Mouse (Mus musculus): ENCODE measurements around the gene Map4k4. TPM values are rescaled to one million over a fixed set of nuclear protein-coding genes. Genes with fewer than 3 reads are reported as not detected.
A peak's percentile ranks its signal among the peaks of the same experiment; 100 is the strongest.

Gene Map4k4
- total and polyA plus RNA-seq, 2 experiments from 2014 or later: 34.1 to 189 TPM

GRCm38 (mm10) chr1:39884803-39885515 lies 15.8 kb upstream of the Map4k4 start:
- no peaks in the 10 kb centered on the region for H3K36me3 ChIP-seq (ENCODE audit: insufficient read depth, low read length)
- no peaks in the 10 kb centered on the region for H3K27me3 ChIP-seq (ENCODE audit: insufficient read depth, low read length)
- no peak for TF ChIP-seq CTCF (IDR thresholded peaks at IDR 0.05; ENCODE audit: low read depth)
- WGBS: 36% methylated on average over 16 of the region's 16 CpGs
- H3K4me1 ChIP-seq (ENCODE audit: insufficient read depth, low read length): peaks cover 6% of the 10 kb centered on the region; the same call in 1 of the 2 replicates
- H3K27ac ChIP-seq: no peak overlapping the region
- DNase-seq (ENCODE audit: low spot score) (no peak), ATAC-seq (no peak)
- H3K9ac ChIP-seq (replicated peaks; ENCODE audit: low read length): no peak overlapping the region
- no peak overlapping the region for H3K4me2 ChIP-seq (ENCODE audit: low read depth, low read length)
- H3K4me3 ChIP-seq (ENCODE audit: low read length): no peak overlapping the region
- no peaks in the 10 kb centered on the region for H3K9me3 ChIP-seq (ENCODE audit: low read length)

DNA sequence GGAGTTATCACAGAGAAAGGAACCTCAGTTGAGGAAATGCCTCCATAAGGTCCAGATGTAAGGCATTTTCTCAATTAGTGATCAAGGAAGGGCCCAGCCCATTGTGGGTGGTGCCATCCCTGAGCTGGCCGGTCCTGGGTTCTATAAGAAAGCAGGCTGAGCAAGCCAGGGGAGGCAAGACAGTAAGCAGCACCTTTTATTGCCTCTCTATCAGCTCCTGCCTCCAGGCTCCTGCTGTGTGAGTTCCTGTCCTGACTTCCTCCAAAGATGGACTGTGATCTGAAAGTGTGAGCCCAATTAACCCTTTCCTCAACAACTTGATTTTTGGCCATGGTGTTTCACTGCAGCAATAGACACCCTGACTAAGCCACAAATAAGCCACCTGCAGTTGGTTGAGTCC lies 12.7 kb upstream of the Map4k4 start:
- Histone ChIP-seq H3K27me3 (ENCODE audit: insufficient read depth, low read length) (no peaks in the 10 kb centered on the region), H3K36me3 (ENCODE audit: insufficient read depth, low read length) (no peaks in the 10 kb centered on the region), H3K27ac (no peak overlapping the region), H3K4me2 (ENCODE audit: low read depth, low read length) (no peak overlapping the region), H3K9me3 (ENCODE audit: low read length) (no peaks in the 10 kb centered on the region), H3K9ac (replicated peaks; ENCODE audit: low read length) (no peak overlapping the region), H3K4me3 (ENCODE audit: low read length) (no peak overlapping the region), H3K4me1 (ENCODE audit: insufficient read depth, low read length) (peaks cover 6% of the 10 kb centered on the region; the same call in 1 of the 2 replicates)
- 57% methylated on average over 1 of the region's 1 CpGs for WGBS
- no peak for TF ChIP-seq CTCF (IDR thresholded peaks at IDR 0.05; ENCODE audit: low read depth)
- no peak for DNase-seq (ENCODE audit: low spot score)
- ATAC-seq: no peak

DNA sequence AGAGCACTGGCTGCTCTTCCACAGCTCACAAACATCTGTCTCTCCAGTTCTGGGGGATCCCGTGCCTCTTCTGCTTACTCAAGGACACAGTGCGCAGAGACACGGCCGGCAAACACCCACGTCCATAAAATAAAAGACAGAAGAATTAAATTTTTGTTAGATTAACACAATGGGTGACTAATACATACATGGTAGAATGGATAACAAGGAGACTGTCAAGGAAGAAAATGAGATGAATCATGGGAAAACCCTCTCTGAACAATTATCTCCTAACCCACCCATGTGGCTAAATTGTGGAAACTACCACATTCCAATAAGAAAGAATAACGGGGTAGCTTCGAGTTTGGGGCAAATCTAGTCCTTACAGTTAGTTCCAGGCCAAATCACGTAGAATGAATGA lies 11.3 kb upstream of the Map4k4 start:
- ATAC-seq (no peak), DNase-seq (ENCODE audit: low spot score) (no peak)
- TF ChIP-seq CTCF (IDR thresholded peaks at IDR 0.05; ENCODE audit: low read depth): no peak
- H3K4me3 ChIP-seq (ENCODE audit: low read length): no peak overlapping the region
- H3K4me1 ChIP-seq (ENCODE audit: insufficient read depth, low read length): peaks cover 6% of the 10 kb centered on the region; the same call in 1 of the 2 replicates
- no peaks in the 10 kb centered on the region for H3K36me3 ChIP-seq (ENCODE audit: insufficient read depth, low read length)
- H3K27ac ChIP-seq: no peak overlapping the region
- H3K27me3 ChIP-seq (ENCODE audit: insufficient read depth, low read length): no peaks in the 10 kb centered on the region
- H3K9me3 ChIP-seq (ENCODE audit: low read length): no peaks in the 10 kb centered on the region
- H3K4me2 ChIP-seq (ENCODE audit: low read depth, low read length): no peak overlapping the region
- 87% methylated on average over 8 of the region's 8 CpGs for WGBS
- H3K9ac ChIP-seq (replicated peaks; ENCODE audit: low read length): no peak overlapping the region

- DNase-seq (ENCODE audit: low spot score): no peak
- no peak overlapping the region for H3K4me2 ChIP-seq (ENCODE audit: low read depth, low read length)
- no peaks in the 10 kb centered on the region for H3K27me3 ChIP-seq (ENCODE audit: insufficient read depth, low read length)
- no peak overlapping the region for H3K27ac ChIP-seq
- H3K36me3 ChIP-seq (ENCODE audit: insufficient read depth, low read length): no peaks in the 10 kb centered on the region
- peaks cover 3% of the 10 kb centered on the region; the same call in 1 of the 2 replicates for H3K4me1 ChIP-seq (ENCODE audit: insufficient read depth, low read length)
- no peaks in the 10 kb centered on the region for H3K9me3 ChIP-seq (ENCODE audit: low read length)
- TF ChIP-seq CTCF (IDR thresholded peaks at IDR 0.05; ENCODE audit: low read depth): no peak
- WGBS: 69% methylated on average over 6 of the region's 6 CpGs
- no peak overlapping the region for H3K4me3 ChIP-seq (ENCODE audit: low read length)
- no peak for ATAC-seq
- no peak overlapping the region for H3K9ac ChIP-seq (replicated peaks; ENCODE audit: low read length)
Observed at GRCm38 (mm10) chr1:39889973-39890372, 10.7 kb upstream of the Map4k4 start.

DNA sequence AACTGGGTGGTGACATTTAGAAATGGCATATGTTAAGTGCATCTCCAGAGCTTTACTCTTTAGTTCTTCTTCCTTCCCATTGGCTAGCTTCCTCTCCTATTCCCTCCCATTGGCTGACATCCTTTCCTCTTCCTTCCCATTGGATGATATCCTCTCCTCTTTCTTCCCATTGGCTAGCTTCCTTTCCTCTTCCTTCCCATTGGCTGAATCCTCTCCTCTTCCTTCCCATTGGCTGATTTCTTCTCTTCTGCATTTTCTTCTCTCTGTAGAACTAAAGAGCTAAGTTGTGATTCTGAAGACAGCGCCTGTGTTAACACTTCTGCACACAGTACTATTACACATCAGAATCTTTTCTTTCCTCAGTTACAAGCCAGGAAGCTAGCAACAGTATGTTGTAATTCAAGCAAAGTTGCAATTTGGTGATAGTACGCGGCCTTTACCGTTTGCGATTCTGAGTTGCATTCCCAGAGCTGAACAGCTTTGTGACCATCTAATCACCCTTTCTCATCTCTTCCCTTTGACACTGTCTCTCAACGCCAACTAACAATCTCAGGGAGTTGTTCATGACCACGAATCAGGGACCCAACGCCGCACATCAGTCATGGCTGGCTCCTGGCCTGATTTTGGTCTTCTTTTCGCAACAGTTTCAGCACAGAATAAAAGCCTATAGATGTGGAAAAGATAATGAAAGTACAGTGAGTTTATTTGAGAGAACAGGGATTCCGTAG lies 7.4 kb upstream of the Map4k4 start:
- ATAC-seq (no peak), DNase-seq (ENCODE audit: low spot score) (no peak)
- 94% methylated on average over 11 of the region's 11 CpGs for WGBS
- Histone ChIP-seq H3K27ac (no peak overlapping the region), H3K27me3 (ENCODE audit: insufficient read depth, low read length) (no peaks in the 10 kb centered on the region), H3K9ac (replicated peaks; ENCODE audit: low read length) (no peak overlapping the region), H3K9me3 (ENCODE audit: low read length) (no peaks in the 10 kb centered on the region), H3K4me1 (ENCODE audit: insufficient read depth, low read length) (no peaks in the 10 kb centered on the region), H3K36me3 (ENCODE audit: insufficient read depth, low read length) (no peaks in the 10 kb centered on the region), H3K4me3 (ENCODE audit: low read length) (no peak overlapping the region), H3K4me2 (ENCODE audit: low read depth, low read length) (no peak overlapping the region)
- TF ChIP-seq CTCF (IDR thresholded peaks at IDR 0.05; ENCODE audit: low read depth): no peak

- H3K4me1 ChIP-seq (ENCODE audit: insufficient read depth, low read length): no peaks in the 10 kb centered on the region
- DNase-seq (ENCODE audit: low spot score): no peak
- H3K4me2 ChIP-seq (ENCODE audit: low read depth, low read length): no peak overlapping the region
- no peak for TF ChIP-seq CTCF (IDR thresholded peaks at IDR 0.05; ENCODE audit: low read depth)
- H3K27me3 ChIP-seq (ENCODE audit: insufficient read depth, low read length): no peaks in the 10 kb centered on the region
- no peak overlapping the region for H3K4me3 ChIP-seq (ENCODE audit: low read length)
- no peaks in the 10 kb centered on the region for H3K36me3 ChIP-seq (ENCODE audit: insufficient read depth, low read length)
- ATAC-seq: peak; percentile 52
- no peak overlapping the region for H3K27ac ChIP-seq
- H3K9me3 ChIP-seq (ENCODE audit: low read length): no peaks in the 10 kb centered on the region
- no peak overlapping the region for H3K9ac ChIP-seq (replicated peaks; ENCODE audit: low read length)
- 51% methylated on average over 2 of the region's 2 CpGs for WGBS
Observed at GRCm38 (mm10) chr1:39895097-39895496, 5.6 kb upstream of the Map4k4 start.

DNA sequence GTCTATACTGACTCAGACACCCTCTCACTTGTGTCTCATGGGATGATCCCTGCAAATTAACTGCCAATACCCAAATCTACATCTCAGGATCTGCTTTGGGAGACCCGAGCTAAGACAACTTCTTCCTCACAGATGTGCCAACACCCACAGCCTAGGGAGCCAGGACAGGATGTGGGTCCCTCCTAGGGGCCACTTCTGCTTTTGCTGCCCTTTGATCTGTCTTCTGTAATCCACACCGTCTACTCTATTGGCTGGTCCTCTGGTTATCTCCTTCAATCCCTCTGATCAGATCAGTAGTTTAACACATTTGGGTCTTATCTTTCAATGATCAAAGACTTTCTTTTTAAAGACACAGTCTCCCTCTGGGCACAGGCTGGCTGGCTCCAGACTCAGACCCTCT lies 5.2 kb upstream of the Map4k4 start:
- no peaks in the 10 kb centered on the region for H3K4me1 ChIP-seq (ENCODE audit: insufficient read depth, low read length)
- no peaks in the 10 kb centered on the region for H3K36me3 ChIP-seq (ENCODE audit: insufficient read depth, low read length)
- H3K27ac ChIP-seq: no peak overlapping the region
- 59% methylated on average over 2 of the region's 2 CpGs for WGBS
- DNase-seq (ENCODE audit: low spot score) (no peak), ATAC-seq (no peak)
- no peak overlapping the region for H3K4me3 ChIP-seq (ENCODE audit: low read length)
- TF ChIP-seq CTCF (IDR thresholded peaks at IDR 0.05; ENCODE audit: low read depth): no peak
- H3K9me3 ChIP-seq (ENCODE audit: low read length): no peaks in the 10 kb centered on the region
- no peak overlapping the region for H3K9ac ChIP-seq (replicated peaks; ENCODE audit: low read length)
- no peaks in the 10 kb centered on the region for H3K27me3 ChIP-seq (ENCODE audit: insufficient read depth, low read length)
- H3K4me2 ChIP-seq (ENCODE audit: low read depth, low read length): no peak overlapping the region
